In genomic region chr13:54803010-54803409, GRCm38 (mm10) we compare ENCODE assay signal across 19 mouse cellular contexts. TPM values are rescaled to one million over a fixed set of nuclear protein-coding genes. Genes with fewer than 3 reads are reported as not detected.
DNase-seq lines count a peak whose midpoint lies in the region; ATAC-seq and TF ChIP-seq lines count a peak whose summit lies in the region.
"Had no signal": no experiment of that assay in that cellular context is flagged by ENCODE, and none has a peak within 500 bp of the region (broad histone marks: within the 10 kb centered on the region; RNA-seq: fewer than 3 reads in every experiment).

No protein-coding gene starts in this region.

- no peak for TF ChIP-seq EP300 in CH12.LX (IDR thresholded peaks at IDR 0.05; ENCODE audit: low read length)

- H3K9me3 ChIP-seq in forebrain, postnatal 0 days (ENCODE audit: low read length) = no peaks in the 10 kb centered on the region
- H3K9me3 ChIP-seq in forebrain, embryonic 14.5 days (replicated peaks; ENCODE audit: control insufficient read depth, low read length) = no peaks in the 10 kb centered on the region
- H3K9me3 ChIP-seq in liver, embryonic 12.5 days (replicated peaks) = no peaks in the 10 kb centered on the region
- peaks cover 6% of the 10 kb centered on the region for H3K9me3 ChIP-seq in CH12.LX (replicated peaks; ENCODE audit: low read length)
- H3K9me3 ChIP-seq: limb, embryonic 10.5 days; lung, embryonic 15.5 days had no signal

- no peak for TF ChIP-seq RAD21 in CH12.LX (IDR thresholded peaks at IDR 0.05; ENCODE audit: low read depth, low read length)

- H3K27ac ChIP-seq in forebrain, postnatal 0 days (ENCODE audit: low read depth, low read length) = no peak overlapping the region
- H3K27ac ChIP-seq in forebrain, embryonic 14.5 days (ENCODE audit: low read depth, low read length) = no peak overlapping the region
- no peak overlapping the region for H3K27ac ChIP-seq in liver, adult 2 months (replicated peaks; ENCODE audit: insufficient read depth, low read depth, low read length)
- H3K27ac ChIP-seq in liver, embryonic 12.5 days = no peak overlapping the region
- H3K27ac ChIP-seq in CH12.LX (ENCODE audit: insufficient read depth, low read depth) = no peak overlapping the region
- H3K27ac ChIP-seq: limb, embryonic 10.5 days; lung, embryonic 15.5 days had no signal

- no peak for DNase-seq in forebrain, postnatal 0 days
- DNase-seq in forebrain, embryonic 14.5 days (ENCODE audit: low spot score) = no peak
- DNase-seq in liver, adult 2 months (ENCODE audit: extremely low read depth, low read depth, low spot score) = no peak
- DNase-seq in CH12.LX (ENCODE audit: extremely low read depth) = no peak
- DNase-seq in brain, embryonic 14.5 days (ENCODE audit: low read depth) = no peak
- no peak for DNase-seq in neural tube, embryonic 10.5 days (ENCODE audit: extremely low spot score, low spot score)
- no peak for DNase-seq in frontal cortex, postnatal 25 days (ENCODE audit: low spot score in 2 of 2)
- DNase-seq: cerebellum, adult 8-10 months; kidney, postnatal 14 days; right cerebral cortex, postnatal 4 days; thymus, postnatal 4 days had no signal

- no peaks in the 10 kb centered on the region for H3K4me1 ChIP-seq in forebrain, postnatal 0 days (ENCODE audit: insufficient read depth)
- no peaks in the 10 kb centered on the region for H3K4me1 ChIP-seq in forebrain, embryonic 14.5 days (ENCODE audit: control insufficient read depth, insufficient read depth, low read length)
- H3K4me1 ChIP-seq in liver, adult 2 months (ENCODE audit: control insufficient read depth, insufficient read depth, low read length) = no peaks in the 10 kb centered on the region
- H3K4me1 ChIP-seq in liver, embryonic 12.5 days = no peaks in the 10 kb centered on the region
- no peaks in the 10 kb centered on the region for H3K4me1 ChIP-seq in CH12.LX (ENCODE audit: control insufficient read depth in 1 of 2, insufficient read depth in 2 of 2)
- H3K4me1 ChIP-seq: lung, embryonic 15.5 days had no signal

- in situ Hi-C loops in CH12.LX (cut with MboI; ENCODE audit: low pct_ligation_motif_present, low pct_unique_long_range_greater_than_20kb, low sequenced_read_pairs) = no loop called here

- 84% methylated on average over 6 of the region's 6 CpGs for WGBS in forebrain, postnatal 0 days
- 84% methylated on average over 6 of the region's 6 CpGs for WGBS in forebrain, embryonic 14.5 days
- WGBS in liver, adult 2 months = 78% methylated on average over 6 of the region's 6 CpGs
- 61% methylated on average over 6 of the region's 6 CpGs for WGBS in liver, embryonic 12.5 days (ENCODE audit: insufficient replicate concordance)

- H3K4me2 ChIP-seq in forebrain, postnatal 0 days (ENCODE audit: low read depth) = no peak overlapping the region
- H3K4me2 ChIP-seq in forebrain, embryonic 14.5 days (ENCODE audit: low read length) = no peak overlapping the region
- no peak overlapping the region for H3K4me2 ChIP-seq in liver, embryonic 12.5 days
- H3K4me2 ChIP-seq in CH12.LX (ENCODE audit: insufficient read depth, low read depth, poor library complexity, severe bottlenecking) = no peak overlapping the region
- H3K4me2 ChIP-seq: lung, embryonic 15.5 days had no signal

- no peak for TF ChIP-seq POLR2A in liver, adult 2 months (IDR thresholded peaks at IDR 0.05; ENCODE audit: extremely low read depth, insufficient read depth, low read length)
- no peak for TF ChIP-seq POLR2A in CH12.LX (IDR thresholded peaks at IDR 0.05; ENCODE audit: low read depth, low read length)
- TF ChIP-seq POLR2A in brain, embryonic 14.5 days (IDR thresholded peaks at IDR 0.05; ENCODE audit: borderline replicate concordance, extremely low read depth, insufficient read depth, insufficient read length, poor library complexity, severe bottlenecking) = no peak

- ATAC-seq in forebrain, postnatal 0 days = no peak
- ATAC-seq in forebrain, embryonic 14.5 days = no peak
- ATAC-seq in liver, embryonic 12.5 days = no peak
- ATAC-seq: forebrain, embryonic 16.5 days had no signal

- peak; percentile 54 for TF ChIP-seq CTCF in forebrain, postnatal 0 days (IDR thresholded peaks at IDR 0.05; ENCODE audit: low read depth)
- TF ChIP-seq CTCF in liver, adult 2 months (IDR thresholded peaks at IDR 0.05; ENCODE audit: low read depth, low read length) = peak; percentile 22; the same call in 1 of the 2 replicates
- peak; percentile 33 to 36; a peak in 3 of 4 replicates for TF ChIP-seq CTCF in CH12.LX (conservative IDR thresholded peaks at IDR 0.05 in 1 of 2, IDR thresholded peaks at IDR 0.05 in 1 of 2; ENCODE audit: low read depth in 2 of 2, low read length in 2 of 2)
- peak; percentile 45 for TF ChIP-seq CTCF in brain, embryonic 14.5 days (IDR thresholded peaks at IDR 0.05; ENCODE audit: borderline replicate concordance, extremely low read depth, insufficient read depth, insufficient read length)

- H3K4me3 ChIP-seq in forebrain, postnatal 0 days (ENCODE audit: low read depth, low read length) = no peak overlapping the region
- no peak overlapping the region for H3K4me3 ChIP-seq in forebrain, embryonic 14.5 days (ENCODE audit: low read depth, low read length)
- H3K4me3 ChIP-seq in liver, adult 2 months (ENCODE audit: insufficient read depth, low read depth, low read length) = no peak overlapping the region
- H3K4me3 ChIP-seq in liver, embryonic 12.5 days = no peak overlapping the region
- no peak overlapping the region for H3K4me3 ChIP-seq in CH12.LX (replicated peaks in 1 of 3; ENCODE audit: low read depth in 2 of 3, low read length in 2 of 3, poor library complexity in 1 of 3)
- H3K4me3 ChIP-seq: limb, embryonic 10.5 days; lung, embryonic 15.5 days; megakaryocyte, embryonic 14.5 days had no signal

- no peaks in the 10 kb centered on the region for H3K79me2 ChIP-seq in liver, adult 2 months (ENCODE audit: control insufficient read depth, insufficient read depth, low read length)
- no peaks in the 10 kb centered on the region for H3K79me2 ChIP-seq in CH12.LX (replicated peaks; ENCODE audit: control insufficient read depth, extremely low read depth, insufficient read depth, poor library complexity, severe bottlenecking)

- H3K36me3 ChIP-seq in forebrain, postnatal 0 days (ENCODE audit: insufficient read depth) = no peaks in the 10 kb centered on the region
- no peaks in the 10 kb centered on the region for H3K36me3 ChIP-seq in forebrain, embryonic 14.5 days (ENCODE audit: control insufficient read depth, insufficient read depth, low read length)
- no peaks in the 10 kb centered on the region for H3K36me3 ChIP-seq in liver, adult 2 months (ENCODE audit: control insufficient read depth, insufficient read depth, low read length)
- no peaks in the 10 kb centered on the region for H3K36me3 ChIP-seq in liver, embryonic 12.5 days
- H3K36me3 ChIP-seq in CH12.LX (replicated peaks in 1 of 2; ENCODE audit: control insufficient read depth in 1 of 2, insufficient read depth in 1 of 2, low read length in 1 of 2) = no peaks in the 10 kb centered on the region
- H3K36me3 ChIP-seq: limb, embryonic 10.5 days; lung, embryonic 15.5 days had no signal

- H3K27me3 ChIP-seq in forebrain, postnatal 0 days (ENCODE audit: insufficient read depth, low read length) = no peaks in the 10 kb centered on the region
- H3K27me3 ChIP-seq in forebrain, embryonic 14.5 days (replicated peaks; ENCODE audit: control insufficient read depth, insufficient read depth, low read length) = no peaks in the 10 kb centered on the region
- peaks cover 5% of the 10 kb centered on the region; the same call in 1 of the 2 replicates for H3K27me3 ChIP-seq in liver, adult 2 months (ENCODE audit: control insufficient read depth, insufficient read depth, low read length)
- H3K27me3 ChIP-seq in liver, embryonic 12.5 days (replicated peaks) = peaks cover 39% of the 10 kb centered on the region
- H3K27me3 ChIP-seq in CH12.LX (replicated peaks) = peaks cover 75% of the 10 kb centered on the region

- dilution Hi-C loops in CH12.LX (cut with MboI; ENCODE audit: extremely low pct_ligation_motif_present, extremely low pct_unique_long_range_greater_than_20kb, low sequenced_read_pairs) = no loop called here

- no peak overlapping the region for H3K9ac ChIP-seq in forebrain, postnatal 0 days
- H3K9ac ChIP-seq in forebrain, embryonic 14.5 days (ENCODE audit: low read length) = no peak overlapping the region
- H3K9ac ChIP-seq in liver, adult 2 months (ENCODE audit: low read depth, low read length) = no peak overlapping the region
- no peak overlapping the region for H3K9ac ChIP-seq in liver, embryonic 12.5 days
- no peak overlapping the region for H3K9ac ChIP-seq in CH12.LX (ENCODE audit: insufficient read depth, low read depth)
- H3K9ac ChIP-seq: lung, embryonic 15.5 days had no signal

RNA-seq across cellular contexts. Expression of gene Tspan17, which starts 13.8 kb away (rescaled TPM):
- 26.5 and 28.3 TPM in 2 replicates for total RNA-seq in forebrain, postnatal 0 days (2014; rRNA removed)
- polyA plus RNA-seq in forebrain, postnatal 0 days (2015; fragmentation: Nextera tagmentation; extraction: Ambion mirVana) = 44.2 and 61.1 TPM in 2 replicates
- polyA plus RNA-seq in forebrain, embryonic 14.5 days (2014; fragmentation: Nextera tagmentation; extraction: Ambion mirVana) = 16.0 and 16.3 TPM in 2 replicates
- total RNA-seq in liver, adult 2 months (2014; rRNA removed) = 0.74 and 0.94 TPM in 2 replicates
- 1.4 and 2.4 TPM in 2 replicates for polyA plus RNA-seq in liver, adult 2 months (2012; rRNA removed)
- 1.8 and 2.3 TPM in 2 replicates for polyA plus RNA-seq in liver, embryonic 12.5 days (2016; fragmentation: Nextera tagmentation; extraction: Ambion mirVana)
- total RNA-seq in CH12.LX (2012; rRNA removed) (0.63 and 0.68 TPM in 2 replicates), CH12.LX (2014; rRNA removed) (0.19 TPM in 1 of 2 replicates, not detected in the other)
- 0.61 and 0.91 TPM in 2 replicates for polyA plus RNA-seq in CH12.LX (2012; ENCODE audit: insufficient read length, low read depth)
- 14.4 and 23.1 TPM in 2 replicates for polyA plus RNA-seq in brain, embryonic 14.5 days (2012; rRNA removed)

RNA-seq across cellular contexts. Expression of gene Eif4e1b, which starts 19.2 kb away (rescaled TPM):
- not detected in 2 replicates for total RNA-seq in forebrain, postnatal 0 days (2014; rRNA removed)
- polyA plus RNA-seq in forebrain, postnatal 0 days (2015; fragmentation: Nextera tagmentation; extraction: Ambion mirVana) = not detected in 2 replicates
- not detected in 2 replicates for polyA plus RNA-seq in forebrain, embryonic 14.5 days (2014; fragmentation: Nextera tagmentation; extraction: Ambion mirVana)
- total RNA-seq in liver, adult 2 months (2014; rRNA removed) = not detected in 2 replicates
- not detected in 2 replicates for polyA plus RNA-seq in liver, adult 2 months (2012; rRNA removed)
- not detected in 2 replicates for polyA plus RNA-seq in liver, embryonic 12.5 days (2016; fragmentation: Nextera tagmentation; extraction: Ambion mirVana)
- total RNA-seq in CH12.LX (2012; rRNA removed) (not detected in 2 replicates), CH12.LX (2014; rRNA removed) (not detected in 2 replicates)
- polyA plus RNA-seq in CH12.LX (2012; ENCODE audit: insufficient read length, low read depth) = not detected in 2 replicates
- not detected in 2 replicates for polyA plus RNA-seq in brain, embryonic 14.5 days (2012; rRNA removed)
- polyA plus RNA-seq: forebrain, embryonic 16.5 days; gonadal fat pad, adult 2 months; heart, postnatal 0 days; limb, embryonic 10.5 days; lung, embryonic 15.5 days; stomach, embryonic 14.5 days had no signal

RNA-seq across cellular contexts. Expression of gene Sncb, which starts 36.6 kb away (rescaled TPM):
- total RNA-seq in forebrain, postnatal 0 days (2014; rRNA removed) = 32.7 and 38.1 TPM in 2 replicates
- 122 and 137 TPM in 2 replicates for polyA plus RNA-seq in forebrain, postnatal 0 days (2015; fragmentation: Nextera tagmentation; extraction: Ambion mirVana)
- 25.7 and 31.8 TPM in 2 replicates for polyA plus RNA-seq in forebrain, embryonic 14.5 days (2014; fragmentation: Nextera tagmentation; extraction: Ambion mirVana)
- not detected in 2 replicates for total RNA-seq in liver, adult 2 months (2014; rRNA removed)
- polyA plus RNA-seq in liver, adult 2 months (2012; rRNA removed) = not detected in 2 replicates
- polyA plus RNA-seq in liver, embryonic 12.5 days (2016; fragmentation: Nextera tagmentation; extraction: Ambion mirVana) = not detected in 2 replicates
- total RNA-seq in CH12.LX (2012; rRNA removed) (not detected in 2 replicates), CH12.LX (2014; rRNA removed) (not detected in 2 replicates)
- polyA plus RNA-seq in CH12.LX (2012; ENCODE audit: insufficient read length, low read depth) = not detected in 2 replicates
- 45.8 and 73.6 TPM in 2 replicates for polyA plus RNA-seq in brain, embryonic 14.5 days (2012; rRNA removed)
- polyA plus RNA-seq: gonadal fat pad, adult 2 months; heart, postnatal 0 days; limb, embryonic 10.5 days had no signal

RNA-seq across cellular contexts. Expression of gene Gprin1, which starts 53.3 kb away (rescaled TPM):
- 213 and 219 TPM in 2 replicates for total RNA-seq in forebrain, postnatal 0 days (2014; rRNA removed)
- polyA plus RNA-seq in forebrain, postnatal 0 days (2015; fragmentation: Nextera tagmentation; extraction: Ambion mirVana) = 37.1 and 39.0 TPM in 2 replicates
- polyA plus RNA-seq in forebrain, embryonic 14.5 days (2014; fragmentation: Nextera tagmentation; extraction: Ambion mirVana) = 16.8 and 17.4 TPM in 2 replicates
- not detected in 2 replicates for total RNA-seq in liver, adult 2 months (2014; rRNA removed)
- polyA plus RNA-seq in liver, adult 2 months (2012; rRNA removed) = not detected in 2 replicates
- 0.23 and 0.35 TPM in 2 replicates for polyA plus RNA-seq in liver, embryonic 12.5 days (2016; fragmentation: Nextera tagmentation; extraction: Ambion mirVana)
- total RNA-seq in CH12.LX (2012; rRNA removed) (not detected in 2 replicates), CH12.LX (2014; rRNA removed) (not detected in 2 replicates)
- not detected in 2 replicates for polyA plus RNA-seq in CH12.LX (2012; ENCODE audit: insufficient read length, low read depth)
- polyA plus RNA-seq in brain, embryonic 14.5 days (2012; rRNA removed) = 77.7 and 109 TPM in 2 replicates

Comparison
In these comparisons a context has a peak if more than half of its experiments do, and no peak if none do; other contexts are left out.
1. RNA of gene Sncb, which starts 36.6 kb away (polyA plus RNA-seq): 122 to 137 TPM in forebrain, postnatal 0 days, 45.8 to 73.6 TPM in brain, embryonic 14.5 days and 25.7 to 31.8 TPM in forebrain, embryonic 14.5 days; not detected in liver, adult 2 months, not detected in liver, embryonic 12.5 days and not detected in CH12.LX; every median in the first group is over 10 times any median in the second.
2. Peak in every context shown above with its lines, with median percentiles within 50 percentile points of each other: CTCF ChIP-seq.